Mouse (Mus musculus) brown adipose tissue, adult 24 weeks (tissue): ENCODE results near the gene Pld4. TPM values are rescaled to one million over a fixed set of nuclear protein-coding genes. Genes with fewer than 3 reads are reported as not detected.
"Not testable (repeated sequence)": the region's sequence is repeated elsewhere in the genome, so short reads cannot be mapped to it uniquely, and the experiment has no call there.

Experiments
- H3K27ac ChIP-seq: fragments of 200-500 bp; replicated peaks from 2 replicates; pipeline ENCODE4 v1.5.1; 2012; ENCODE audit warnings: low read depth, mild to moderate bottlenecking, low read length
- H3K4me1 ChIP-seq: fragments of 200-500 bp; 2 replicates; pipeline ENCODE4 v1.6.1; 2012; ENCODE audit warnings: low read length, mixed read lengths; ENCODE audit not compliant: control insufficient read depth, insufficient read depth, insufficient read length
- H3K4me3 ChIP-seq: fragments of 200-500 bp; 2 replicates; pipeline ENCODE4 v1.5.1; 2012; ENCODE audit warnings: low read depth, mild to moderate bottlenecking, low read length, moderate library complexity; ENCODE audit not compliant: insufficient read depth
- polyA plus RNA-seq: library from polyadenylated mRNA; stranded (reverse); fragments of >200 nt; gene quantifications from 2 replicates; pipeline ENCODE4 v1.2.4, GENCODE M21; 2012; ENCODE audit not compliant: missing spikeins, insufficient read depth, insufficient read length

Pld4 gene
- polyA plus RNA-seq, 1 experiment, result 9.4 TPM

DNA sequence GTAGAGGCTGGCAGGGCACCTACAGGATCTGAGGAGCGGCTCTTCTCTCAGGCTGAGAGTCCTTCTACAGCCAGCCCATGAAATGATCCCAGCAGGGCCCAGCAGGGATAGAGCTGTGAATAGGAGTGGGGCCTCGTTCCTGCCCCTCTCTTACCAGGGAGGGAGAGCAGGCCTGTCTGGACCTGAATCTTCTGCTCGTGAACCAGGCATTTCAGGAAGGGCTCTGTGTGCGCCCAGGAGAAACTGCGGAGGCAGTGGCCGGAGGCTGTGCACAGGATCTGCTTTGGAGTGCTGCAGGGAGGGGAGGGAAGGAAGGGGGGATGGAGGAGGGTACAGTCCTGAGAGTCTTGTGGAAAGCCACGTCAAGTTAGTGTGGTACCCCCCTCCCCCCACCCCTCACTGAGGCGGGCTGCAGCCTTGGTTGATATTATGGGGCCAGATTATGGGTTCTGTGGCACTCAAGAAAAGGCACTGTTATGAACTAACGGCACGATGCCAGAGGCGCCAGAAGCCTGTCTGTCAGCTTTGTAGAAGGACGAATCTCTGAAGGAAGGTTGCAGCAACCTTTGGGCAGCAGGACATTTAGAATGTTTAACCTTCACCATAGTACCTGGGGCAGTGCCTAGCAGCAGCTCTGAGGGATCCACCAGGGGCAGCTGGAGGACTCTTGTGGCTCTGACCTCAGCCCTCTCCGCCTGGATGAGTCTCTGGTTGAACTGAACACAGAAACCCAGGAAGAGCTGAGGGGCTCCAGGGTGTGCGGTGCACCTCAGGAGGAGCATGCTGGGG is 54.4 kb downstream of the Pld4 start:
- H3K27ac ChIP-seq, result no peak overlapping the region
- H3K4me3 ChIP-seq, result no peak overlapping the region
- 0 out of 2 replicates have a peak, but pooled peaks cover 3% of the 10 kb centered on the region for H3K4me1 ChIP-seq

DNA sequence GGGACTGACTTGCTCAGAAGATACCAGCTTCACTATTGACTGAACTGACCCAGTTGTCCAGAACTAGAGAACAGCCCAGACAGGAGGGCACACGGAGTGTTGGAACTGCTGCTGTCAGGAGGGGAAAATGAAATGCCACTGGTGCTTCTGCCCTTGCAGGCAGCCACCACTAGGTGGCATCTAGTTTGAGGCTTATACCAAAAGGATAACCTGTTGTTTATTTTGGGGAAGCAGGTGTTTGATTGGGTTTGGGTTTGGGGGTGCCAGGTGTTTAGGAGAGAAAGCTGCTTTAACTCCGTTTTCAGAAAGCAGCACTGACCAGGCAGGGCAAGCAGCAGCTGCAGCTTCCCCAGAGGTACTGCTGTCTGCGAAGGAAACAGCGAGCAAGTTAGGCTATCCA is 55.8 kb downstream of the Pld4 start:
- H3K4me3 ChIP-seq, result no peak overlapping the region
- H3K27ac ChIP-seq, result no peak overlapping the region
- H3K4me1 ChIP-seq, result peaks cover 3% of the 10 kb centered on the region

DNA sequence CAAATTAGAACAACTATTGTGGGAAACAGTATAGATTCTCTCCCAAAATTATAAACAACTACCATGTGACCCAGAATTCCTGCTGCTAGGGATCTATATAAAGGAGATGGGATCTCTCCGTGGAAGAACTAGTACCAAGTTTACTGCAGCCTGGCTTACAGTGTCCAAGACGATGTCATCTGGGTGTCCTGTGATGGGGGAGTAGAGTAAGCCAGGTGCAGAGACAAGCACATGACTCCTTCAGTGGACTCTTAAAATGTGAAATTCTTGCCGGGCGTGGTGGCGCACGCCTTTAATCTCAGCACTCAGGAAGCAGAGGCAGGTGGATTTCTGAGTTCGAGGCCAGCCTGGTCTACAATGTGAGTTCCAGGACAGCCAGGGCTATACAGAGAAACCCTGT is 56.4 kb downstream of the Pld4 start:
- H3K4me3 ChIP-seq, H3K27ac ChIP-seq, H3K4me1 ChIP-seq: not testable (repeated sequence)

Other genes with a start within 250 kb of the Pld4 start
- not detected in 2 replicates for gene Tmem179, start 243.9 kb upstream of the Pld4 start, polyA plus RNA-seq
- 12.9 and 13.5 TPM in 2 replicates for gene Inf2, start 171.9 kb upstream of the Pld4 start, polyA plus RNA-seq
- gene Adssl1, start 140.6 kb upstream of the Pld4 start, polyA plus RNA-seq, result 34.5 and 46.5 TPM in 2 replicates
- gene Siva1, start 116.0 kb upstream of the Pld4 start, polyA plus RNA-seq, result 36.7 and 42.7 TPM in 2 replicates
- 31.5 and 38.8 TPM in 2 replicates for gene Akt1, start 85.8 kb upstream of the Pld4 start, polyA plus RNA-seq
- gene Zbtb42, start 81.8 kb upstream of the Pld4 start, polyA plus RNA-seq, result 0.58 and 0.75 TPM in 2 replicates
- gene Cep170b, start 40.2 kb upstream of the Pld4 start, polyA plus RNA-seq, result 1.6 and 1.8 TPM in 2 replicates
- gene Ahnak2, start 42.0 kb downstream of the Pld4 start, polyA plus RNA-seq, result 2.9 and 3.2 TPM in 2 replicates
- gene Clba1, start 48.3 kb downstream of the Pld4 start, polyA plus RNA-seq, result 0.63 and 1.7 TPM in 2 replicates
- gene Cdca4, start 68.8 kb downstream of the Pld4 start, polyA plus RNA-seq, result 3.1 and 5.5 TPM in 2 replicates
- gene Gpr132, start 107.6 kb downstream of the Pld4 start, polyA plus RNA-seq, result not detected in 2 replicates
- gene Jag2, start 169.1 kb downstream of the Pld4 start, polyA plus RNA-seq, result 2.2 and 3.2 TPM in 2 replicates
- 19.4 and 23.6 TPM in 2 replicates for gene Nudt14, start 181.5 kb downstream of the Pld4 start, polyA plus RNA-seq
- 10.1 and 10.9 TPM in 2 replicates for gene Btbd6, start 215.8 kb downstream of the Pld4 start, polyA plus RNA-seq
- gene Brf1, start 240.0 kb downstream of the Pld4 start, polyA plus RNA-seq, result 11.1 and 12.2 TPM in 2 replicates